Mouse (Mus musculus) heart, embryonic 15.5 days (tissue): ENCODE measurements around the gene Syf2. TPM values are rescaled to one million over a fixed set of nuclear protein-coding genes. Genes with fewer than 3 reads are reported as not detected.
A peak's percentile ranks its signal among the peaks of the same experiment; 100 is the strongest.

Source experiments
- ATAC-seq: fragments of 200-750 bp; cut with Nextera tagmentation; replicated peaks from 2 replicates; pipeline ENCODE4 v1.8.0; 2017; ENCODE audit warnings: low read depth, moderate TSS enrichment; ENCODE audit not compliant: insufficient number of reproducible peaks, insufficient read depth, low FRiP score
- H3K27ac ChIP-seq: fragments of 300-500 bp; sonication (generic); 2 replicates; pipeline ENCODE4 v1.5.1; 2015; ENCODE audit warnings: mild to moderate bottlenecking, inconsistent platforms
- H3K27me3 ChIP-seq: fragments of 300-500 bp; sonication (generic); 2 replicates; pipeline ENCODE4 v1.6.1; 2015; ENCODE audit warnings: inconsistent platforms
- H3K36me3 ChIP-seq: fragments of 300-500 bp; sonication (generic); 2 replicates; pipeline ENCODE4 v1.6.1; 2015; ENCODE audit warnings: mild to moderate bottlenecking, inconsistent platforms
- H3K4me1 ChIP-seq: fragments of 300-500 bp; sonication (generic); replicated peaks from 2 replicates; pipeline ENCODE4 v1.6.1; 2015; ENCODE audit warnings: inconsistent platforms
- H3K4me2 ChIP-seq: fragments of 300-500 bp; sonication (generic); 2 replicates; pipeline ENCODE4 v1.6.1; 2015; ENCODE audit warnings: inconsistent platforms, mild to moderate bottlenecking, moderate library complexity
- H3K4me3 ChIP-seq: fragments of 300-500 bp; sonication (generic); 2 replicates; pipeline ENCODE4 v1.5.1; 2015; ENCODE audit warnings: mild to moderate bottlenecking, inconsistent platforms
- H3K9ac ChIP-seq: fragments of 300-500 bp; sonication (generic); 2 replicates; pipeline ENCODE4 v1.6.1; 2015; ENCODE audit warnings: mild to moderate bottlenecking, inconsistent platforms
- H3K9me3 ChIP-seq: fragments of 300-500 bp; sonication (generic); replicated peaks from 2 replicates; pipeline ENCODE4 v1.6.1; 2016; ENCODE audit warnings: inconsistent platforms
- WGBS: fragments of 180-500 bp; shearing (Covaris S2); methylation state at CpG from one replicate; pipeline ENCODE4 v1.1.7; 2015; ENCODE audit warnings: mixed read lengths; 5-methylcytosine and 5-hydroxymethylcytosine counted together
- polyA plus RNA-seq: library from polyadenylated mRNA; unstranded; fragments of >200 nt; fragmentation: Nextera tagmentation; extraction: Ambion mirVana; gene quantifications from 2 replicates; pipeline ENCODE4 v1.2.1, GENCODE M21; 2015

The Syf2 gene
- polyA plus RNA-seq, 1 experiment from 2014 or later: 57.6 TPM

- under 1% methylated on average over 25 of the region's 25 CpGs for WGBS
These were observed 15.9 kb upstream of the Syf2 start, which contains the start of gene Tmem50a for GRCm38 (mm10) chr4:134914864-134915209. Gene Tmem50a, minus strand, starts transcription at chr4:134915024.

DNA sequence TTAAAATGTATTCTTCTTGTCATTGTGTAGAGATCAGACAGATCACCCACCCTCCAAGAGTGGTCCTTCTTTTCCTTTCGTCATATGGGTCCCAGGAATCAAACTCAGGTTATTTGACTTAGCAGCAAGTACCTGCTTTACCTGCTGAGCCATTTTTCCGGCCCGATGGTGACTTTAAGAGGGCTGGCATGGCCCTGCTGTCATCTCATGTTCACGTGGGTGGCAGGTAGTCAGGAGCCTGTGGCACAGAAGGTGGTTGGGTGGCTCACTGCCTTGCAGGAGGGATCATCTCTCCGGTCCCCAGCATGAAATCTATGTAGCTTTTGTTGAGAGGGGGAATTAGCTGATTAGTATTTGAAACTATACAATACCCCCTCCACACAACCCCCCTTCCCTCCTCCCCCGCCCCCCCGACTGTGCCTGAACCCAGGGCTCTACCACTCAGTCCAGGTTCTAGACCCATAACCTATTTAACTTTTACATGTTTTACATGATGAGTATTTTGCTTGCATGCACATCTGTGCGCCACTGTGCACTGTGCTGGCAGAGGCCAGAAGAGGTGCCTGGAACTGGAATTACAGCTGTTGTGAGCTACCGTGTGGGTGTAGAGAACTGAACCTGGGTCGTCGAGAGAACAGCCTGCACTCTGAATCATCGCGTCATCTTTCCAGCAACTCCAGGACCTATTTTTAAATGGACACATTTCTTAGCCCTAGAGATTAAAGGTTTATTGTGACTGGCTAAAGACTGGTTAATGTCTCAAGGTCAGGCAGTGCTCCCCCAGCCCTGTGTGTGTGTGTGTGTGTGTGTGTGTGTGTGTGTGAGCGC is 15.3 kb upstream of the Syf2 start:
- Histone ChIP-seq H3K27ac (peak overlapping the region; percentile 93), H3K4me2 (peak overlapping the region; percentile 69), H3K4me1 (peaks cover 23% of the 10 kb centered on the region), H3K36me3 (peaks cover 10% of the 10 kb centered on the region; the same call in 1 of the 2 replicates), H3K9ac (peak overlapping the region; percentile 94), H3K4me3 (peak overlapping the region; percentile 99), H3K27me3 (no peaks in the 10 kb centered on the region), H3K9me3 (no peaks in the 10 kb centered on the region)
- WGBS: 44% methylated on average over 14 of the region's 14 CpGs
- no peak for ATAC-seq

More at GRCm38 (mm10) chr4:134914864-134915209, 15.9 kb upstream of the Syf2 start, which contains the start of gene Tmem50a:
- Histone ChIP-seq H3K9ac (peak within 1 kb of the TSS; percentile 94), H3K27ac (peak within 1 kb of the TSS; percentile 93), H3K4me1 (peaks cover 23% of the 10 kb centered on the region), H3K4me2 (peak within 1 kb of the TSS; percentile 69), H3K9me3 (no peaks in the 10 kb centered on the region), H3K27me3 (no peaks in the 10 kb centered on the region), H3K36me3 (peaks cover 13% of the 10 kb centered on the region; the same call in 1 of the 2 replicates), H3K4me3 (peak within 1 kb of the TSS; percentile 99)
- ATAC-seq: peak; percentile 90

DNA sequence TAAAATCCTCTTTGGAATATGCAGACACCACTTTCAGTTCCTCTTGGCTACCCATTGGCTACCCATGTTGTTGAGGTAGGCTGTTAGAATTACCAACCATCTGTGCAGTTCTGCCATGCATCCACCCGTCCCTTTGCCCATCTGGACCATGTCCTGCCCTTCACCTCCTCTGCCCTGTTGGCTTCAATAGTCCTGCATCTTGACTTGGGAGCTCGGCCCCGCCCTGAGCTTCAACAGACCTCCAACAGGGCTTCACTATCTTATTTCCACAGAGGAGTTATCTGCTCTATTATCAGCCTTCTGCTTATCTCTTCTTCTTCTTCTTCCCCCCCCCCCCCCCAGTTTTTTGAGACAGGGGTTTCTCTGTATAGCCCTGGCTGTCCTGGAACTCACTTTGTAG is 13.5 kb upstream of the Syf2 start:
- no peak for ATAC-seq
- Histone ChIP-seq H3K36me3 (no peaks in the 10 kb centered on the region; the same call in 1 of the 2 replicates), H3K4me3 (no peak overlapping the region), H3K9me3 (no peaks in the 10 kb centered on the region), H3K4me1 (peaks cover 23% of the 10 kb centered on the region), H3K27me3 (no peaks in the 10 kb centered on the region), H3K9ac (no peak overlapping the region), H3K4me2 (no peak overlapping the region), H3K27ac (no peak overlapping the region)
- WGBS: 69% methylated on average over 3 of the region's 3 CpGs

DNA sequence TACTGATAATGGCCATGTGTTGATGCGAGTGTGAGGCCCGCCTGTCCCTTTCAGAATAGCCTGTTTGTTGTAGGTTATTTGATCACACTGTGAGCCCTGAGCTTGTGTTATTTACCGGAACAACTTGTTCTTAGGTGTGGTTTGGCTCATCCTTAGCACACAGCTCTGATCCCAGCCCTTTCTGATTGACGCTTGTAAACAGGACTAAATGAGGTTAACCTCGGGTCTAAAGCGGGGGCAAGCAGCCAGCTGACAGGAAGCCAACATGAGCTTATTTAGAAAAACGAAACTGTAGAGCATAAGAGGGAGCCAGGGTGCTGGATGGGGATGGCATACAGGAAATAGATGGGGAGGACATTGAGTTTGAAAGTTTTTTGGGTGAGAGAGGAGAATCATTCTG is 12.3 kb upstream of the Syf2 start:
- Histone ChIP-seq H3K27me3 (no peaks in the 10 kb centered on the region), H3K27ac (peak overlapping the region; percentile 46; the same call in 1 of the 2 replicates), H3K4me3 (no peak overlapping the region), H3K4me2 (no peak overlapping the region), H3K36me3 (no peaks in the 10 kb centered on the region), H3K4me1 (peaks cover 23% of the 10 kb centered on the region), H3K9me3 (no peaks in the 10 kb centered on the region), H3K9ac (no peak overlapping the region)
- no peak for ATAC-seq
- 42% methylated on average over 7 of the region's 7 CpGs for whole genome bisulfite sequencing

DNA sequence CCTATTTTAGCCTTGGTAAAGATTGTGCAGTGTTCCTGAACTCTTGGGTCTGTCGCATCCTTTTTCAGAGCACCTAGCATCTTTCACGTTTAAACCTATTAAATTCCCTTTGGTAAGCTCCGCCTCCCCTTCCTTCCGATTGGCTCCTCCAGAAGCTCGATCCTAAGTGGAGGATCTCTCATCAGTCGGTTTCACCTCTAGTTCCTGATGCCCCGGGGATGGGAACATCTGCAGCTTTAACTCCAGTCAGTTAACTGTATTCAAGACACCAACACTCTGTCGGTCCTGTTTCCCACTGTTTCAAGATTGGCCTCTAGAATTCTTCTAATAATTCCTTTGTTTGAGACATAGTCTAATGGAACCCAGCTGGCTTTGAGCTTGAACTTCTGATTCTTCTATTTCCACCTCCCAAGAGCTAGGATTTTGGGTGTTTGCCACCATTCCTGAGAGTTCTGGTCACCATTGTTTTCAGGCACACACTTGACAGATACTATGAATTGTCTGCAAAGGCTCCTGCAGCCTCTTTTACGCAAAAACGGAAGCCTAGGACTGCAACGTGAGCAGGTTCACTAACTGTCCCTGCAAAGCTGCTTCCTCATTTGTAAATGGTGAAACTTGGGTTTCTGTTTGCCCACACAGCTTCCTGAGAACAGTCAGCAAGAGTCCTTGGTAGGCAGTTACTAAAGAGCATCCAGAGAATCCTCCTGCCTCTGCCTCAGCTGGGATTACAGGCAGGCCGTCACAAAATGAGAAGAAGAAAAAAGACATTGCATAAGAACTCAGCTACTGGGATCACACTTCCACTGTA is 10.8 kb upstream of the Syf2 start:
- no peak overlapping the region for H3K27ac ChIP-seq
- no peaks in the 10 kb centered on the region for H3K36me3 ChIP-seq
- no peak for ATAC-seq
- peaks cover 15% of the 10 kb centered on the region for H3K4me1 ChIP-seq
- no peak overlapping the region for H3K4me3 ChIP-seq
- no peaks in the 10 kb centered on the region for H3K27me3 ChIP-seq
- H3K9me3 ChIP-seq: no peaks in the 10 kb centered on the region
- H3K9ac ChIP-seq: no peak overlapping the region
- no peak overlapping the region for H3K4me2 ChIP-seq
- WGBS: 46% methylated on average over 12 of the region's 12 CpGs

GRCm38 (mm10) chr4:134920631-134921030 is 10.1 kb upstream of the Syf2 start:
- Histone ChIP-seq H3K4me2 (no peak overlapping the region), H3K9ac (no peak overlapping the region), H3K9me3 (no peaks in the 10 kb centered on the region), H3K4me1 (peaks cover 15% of the 10 kb centered on the region), H3K27me3 (no peaks in the 10 kb centered on the region), H3K36me3 (peaks cover 6% of the 10 kb centered on the region), H3K4me3 (no peak overlapping the region), H3K27ac (no peak overlapping the region)
- 90% methylated on average over 6 of the region's 6 CpGs for WGBS
- ATAC-seq: no peak

GRCm38 (mm10) chr4:134921703-134922102 is 9.0 kb upstream of the Syf2 start:
- H3K27ac ChIP-seq: no peak overlapping the region
- 91% methylated on average over 4 of the region's 4 CpGs for WGBS
- no peaks in the 10 kb centered on the region for H3K9me3 ChIP-seq
- ATAC-seq: no peak
- peaks cover 23% of the 10 kb centered on the region for H3K4me1 ChIP-seq
- peaks cover 17% of the 10 kb centered on the region for H3K36me3 ChIP-seq
- H3K4me2 ChIP-seq: no peak overlapping the region
- H3K9ac ChIP-seq: no peak overlapping the region
- no peaks in the 10 kb centered on the region for H3K27me3 ChIP-seq
- no peak overlapping the region for H3K4me3 ChIP-seq

GRCm38 (mm10) chr4:134922111-134922924 is 8.4 kb upstream of the Syf2 start:
- H3K27me3 ChIP-seq: no peaks in the 10 kb centered on the region
- H3K27ac ChIP-seq: peak overlapping the region; percentile 90
- peak overlapping the region; percentile 67 for H3K9ac ChIP-seq
- no peaks in the 10 kb centered on the region for H3K9me3 ChIP-seq
- peaks cover 23% of the 10 kb centered on the region for H3K36me3 ChIP-seq
- H3K4me3 ChIP-seq: peak overlapping the region; percentile 96
- 54% methylated on average over 10 of the region's 10 CpGs for WGBS
- no peak for ATAC-seq
- peak overlapping the region; percentile 80 for H3K4me2 ChIP-seq
- H3K4me1 ChIP-seq: peaks cover 26% of the 10 kb centered on the region

DNA sequence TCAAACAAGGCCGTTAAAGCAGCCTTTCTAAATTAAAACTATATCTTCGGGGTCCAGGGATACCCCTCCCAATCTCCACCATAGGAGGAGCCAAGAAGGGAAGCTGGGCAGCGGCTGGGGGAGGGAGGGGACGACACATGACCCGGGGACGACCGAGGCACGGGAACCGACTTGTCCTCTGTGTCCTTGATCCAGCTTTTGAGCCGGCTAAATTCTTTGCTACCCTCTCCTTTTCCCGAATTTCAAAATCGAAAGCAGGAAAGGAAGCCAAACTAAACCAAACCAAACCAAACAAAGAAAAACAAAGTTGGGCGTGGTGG is 7.8 kb upstream of the Syf2 start:
- no peaks in the 10 kb centered on the region for H3K27me3 ChIP-seq

DNA sequence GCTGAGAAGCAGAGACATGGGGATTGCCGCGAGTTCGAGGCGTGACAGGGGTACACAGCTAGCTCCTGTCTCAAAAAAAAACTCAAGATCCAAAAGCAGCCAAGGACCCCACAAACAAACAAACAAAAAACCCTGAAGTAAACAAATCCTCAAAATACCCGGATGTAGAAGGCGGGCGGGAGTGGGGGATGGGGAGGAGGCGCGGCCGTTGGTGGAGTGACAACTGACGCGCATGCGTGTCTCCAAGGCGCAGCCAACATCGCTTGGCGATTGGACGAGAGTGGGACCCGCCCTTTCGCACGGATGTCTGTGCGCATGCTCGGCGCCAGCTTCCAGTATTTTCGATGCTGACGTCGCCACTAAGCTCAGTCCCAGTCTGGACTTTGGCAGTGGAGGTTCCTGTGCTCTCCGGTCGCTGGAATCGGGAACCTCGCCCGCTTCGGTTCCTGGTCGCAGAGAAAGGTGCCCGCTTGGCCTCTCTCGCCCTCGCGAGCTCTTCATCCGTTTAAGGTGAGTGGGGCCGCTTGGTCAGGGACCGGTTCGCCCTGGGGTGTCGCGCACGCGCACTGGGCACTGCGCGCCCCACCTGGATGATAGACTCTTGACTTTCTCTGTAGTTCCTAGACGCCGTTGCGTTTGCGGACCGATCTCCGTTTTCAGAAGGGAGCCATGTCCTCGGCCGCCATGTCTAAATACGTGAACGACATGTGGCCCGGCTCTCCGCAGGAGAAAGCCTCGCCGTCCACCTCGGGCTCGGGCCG is 7.3 kb upstream of the Syf2 start, which contains the start of gene Rsrp1:
Rsrp1 (plus strand) TSS at position 335 of the 761 bp plus-strand sequence.
- peak within 1 kb of the TSS; percentile 96 for H3K4me3 ChIP-seq
- ATAC-seq: peak; percentile 92
- under 1% methylated on average over 64 of the region's 64 CpGs for WGBS
- peak within 1 kb of the TSS; percentile 97 for H3K9ac ChIP-seq
- peak within 1 kb of the TSS; percentile 96 for H3K27ac ChIP-seq
- no peaks in the 10 kb centered on the region for H3K27me3 ChIP-seq
- H3K9me3 ChIP-seq: no peaks in the 10 kb centered on the region
- H3K4me2 ChIP-seq: peak within 1 kb of the TSS; percentile 80
- peaks cover 26% of the 10 kb centered on the region for H3K4me1 ChIP-seq
- peaks cover 34% of the 10 kb centered on the region for H3K36me3 ChIP-seq

More for the DNA sequence above, 7.8 kb upstream of the Syf2 start:
- H3K36me3 ChIP-seq: peaks cover 28% of the 10 kb centered on the region
- H3K9ac ChIP-seq: peak overlapping the region; percentile 67
- H3K4me3 ChIP-seq: peak overlapping the region; percentile 96
- no peaks in the 10 kb centered on the region for H3K9me3 ChIP-seq
- peaks cover 26% of the 10 kb centered on the region for H3K4me1 ChIP-seq
- peak overlapping the region; percentile 90 for H3K27ac ChIP-seq
- under 1% methylated on average over 13 of the region's 13 CpGs for WGBS
- peak overlapping the region; percentile 80 for H3K4me2 ChIP-seq
- peak; percentile 53; the same call in 1 of the 2 replicates for ATAC-seq
